Mouse (Mus musculus) adrenal gland, postnatal 4 days (tissue): ENCODE data around the gene Psmc3ip. TPM values are rescaled to one million over a fixed set of nuclear protein-coding genes. Genes with fewer than 3 reads are reported as not detected.
"Not testable (repeated sequence)": the region's sequence is repeated elsewhere in the genome, so short reads cannot be mapped to it uniquely, and the experiment has no call there.

Experiments
- DNase-seq, 2 experiments: peaks; one replicate each; pipeline ENCODE4 v3.0.0; 2021 to 2022; ENCODE audit warnings: low spot score in 2 of 2, mixed read lengths in 2 of 2
- long read RNA-seq, 2 experiments: library from polyadenylated mRNA; stranded (forward); transcript quantifications; one replicate each; pipeline ENCODE4 v2.0.0; 2021
- total RNA-seq, 2 experiments: library from RNA; stranded (reverse); gene quantifications; 2 replicates each; pipeline ENCODE4 v1.2.3; 2021

The Psmc3ip gene
- 10 to 100 TPM; 10.3 to 11.9 TPM for total RNA-seq
- long read RNA-seq, experiment 1, transcript Psmc3ip-201 (8 exons, 1,291 nt): major isoform, 5 of 11 reads
- long read RNA-seq, experiment 1, partial matches to known transcripts: 0 of 11 reads
- long read RNA-seq, experiment 1, other reads (novel, unspliced or antisense): 2 of 11 reads
- long read RNA-seq, experiment 2, transcript Psmc3ip-202 (7 exons, 1,030 nt): major isoform, 8 of 12 reads
- long read RNA-seq, experiment 2, partial matches to known transcripts: 0 of 12 reads
- long read RNA-seq, experiment 2, other reads (novel, unspliced or antisense): 1 of 12 reads

DNA sequence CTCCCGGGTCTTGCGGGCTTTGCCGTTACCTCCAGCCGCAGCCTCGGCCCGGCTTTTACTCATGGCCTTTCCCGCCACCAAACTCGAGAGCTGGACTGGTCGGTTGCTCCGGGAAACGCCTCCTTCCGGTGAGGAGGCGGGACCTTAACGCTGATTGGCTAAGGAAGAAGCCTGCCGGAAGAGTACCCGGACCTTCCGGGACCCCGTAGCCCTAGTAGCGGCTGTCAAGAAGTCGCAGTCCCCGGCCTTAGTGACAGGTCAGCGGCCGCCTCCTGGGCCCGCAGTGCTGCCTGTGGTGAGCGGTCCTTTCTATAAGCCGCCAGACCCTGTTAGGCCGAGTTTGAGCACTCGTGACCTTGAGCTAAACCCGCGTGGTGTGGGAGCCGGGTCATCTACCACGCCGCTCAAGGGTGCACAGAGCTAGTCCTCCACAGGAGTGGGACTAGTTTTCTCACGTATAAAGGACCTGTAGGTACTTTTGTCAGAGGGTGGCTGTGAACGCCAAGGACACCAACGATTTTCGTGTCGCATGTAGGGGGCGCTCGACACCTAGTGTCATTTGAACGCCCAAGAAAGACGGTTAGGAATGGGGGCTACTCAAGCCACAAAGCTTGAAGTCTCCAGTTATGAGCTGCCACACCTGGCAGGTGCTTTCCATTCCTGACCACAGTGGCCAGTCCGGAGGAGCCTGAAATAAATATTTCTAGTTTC, at the start of gene Psmc3ip:
Gene Psmc3ip (minus strand): TSS at position 123 of the 711 bp plus-strand sequence.
- DNase-seq: peak; percentile 72 to 87

DNA sequence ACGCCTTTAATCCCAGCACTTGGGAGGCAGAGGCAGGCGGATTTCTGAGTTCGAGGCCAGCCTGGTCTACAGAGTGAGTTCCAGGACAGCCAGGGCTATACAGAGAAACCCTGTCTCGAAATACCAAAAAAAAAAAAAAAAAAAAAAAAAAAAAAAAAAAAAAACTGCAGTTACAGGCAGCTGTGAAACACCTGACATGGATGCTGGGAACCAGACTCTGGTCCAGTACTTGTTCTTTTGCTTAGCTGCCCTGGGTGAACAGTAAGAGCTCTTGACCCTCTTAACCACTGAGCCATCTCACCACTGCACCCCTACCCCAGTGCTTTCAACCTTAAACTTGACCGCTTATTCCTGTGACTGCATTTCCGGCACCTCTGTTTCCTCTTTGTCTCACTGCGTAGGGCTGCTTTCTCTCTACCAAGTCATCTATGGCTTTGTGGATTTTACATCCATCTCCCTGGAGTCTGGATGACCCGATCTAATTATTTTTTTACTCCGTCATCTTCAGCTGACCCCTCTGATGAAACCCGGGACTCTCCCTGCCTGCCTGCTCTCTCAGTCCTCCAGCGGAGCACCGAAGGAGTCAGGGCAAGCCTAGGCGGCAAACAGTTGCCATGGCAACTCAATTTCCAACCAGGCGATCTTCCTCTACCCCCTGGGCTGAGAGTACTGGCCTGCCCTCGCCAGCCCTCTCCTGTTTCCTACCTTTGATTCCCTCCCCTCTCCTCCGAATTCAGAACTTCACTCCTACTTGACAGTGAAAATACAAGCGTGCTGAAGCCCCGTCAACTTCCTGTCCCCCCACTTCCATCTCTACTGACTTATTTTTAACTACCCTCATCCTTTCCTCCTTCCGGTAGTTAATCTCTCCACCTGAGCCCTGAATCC, 48.3 kb upstream of the Psmc3ip start:
- DNase-seq: no peak

DNA sequence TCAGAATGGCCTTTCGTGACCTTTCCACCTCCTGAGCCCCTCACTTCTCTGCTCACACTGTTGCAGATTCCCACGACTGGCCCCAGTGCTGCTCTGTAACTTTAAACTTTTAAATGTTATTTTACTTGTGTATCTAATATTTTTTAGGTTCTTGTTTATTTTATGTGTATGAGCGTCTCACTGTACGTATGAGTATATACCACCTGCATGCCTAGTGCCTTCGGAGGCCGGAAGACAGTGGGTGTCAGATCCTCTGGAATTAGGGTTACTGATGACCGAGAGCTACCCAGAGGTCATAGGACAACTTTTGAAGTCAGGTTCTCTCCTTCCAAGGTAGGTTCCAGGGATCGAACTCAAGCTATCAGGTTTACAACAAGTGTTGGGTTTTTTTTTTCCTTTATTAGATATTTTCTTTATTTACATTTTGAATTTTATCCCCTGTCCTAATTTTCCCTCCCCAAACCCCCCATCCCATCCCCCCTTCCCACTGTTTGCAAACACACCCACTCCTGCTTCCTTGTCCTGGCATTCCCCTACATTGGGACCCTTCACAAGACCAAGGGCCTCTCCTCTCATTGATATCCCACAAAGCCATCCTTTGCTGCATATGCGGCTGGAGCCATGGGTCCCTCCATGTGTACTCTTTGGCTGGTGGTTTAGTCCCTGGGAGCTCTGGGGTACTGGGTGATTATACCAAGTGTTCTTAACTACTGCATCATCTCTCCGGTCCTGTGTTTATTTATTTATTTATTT, 47.2 kb upstream of the Psmc3ip start:
- no peak for DNase-seq

DNA sequence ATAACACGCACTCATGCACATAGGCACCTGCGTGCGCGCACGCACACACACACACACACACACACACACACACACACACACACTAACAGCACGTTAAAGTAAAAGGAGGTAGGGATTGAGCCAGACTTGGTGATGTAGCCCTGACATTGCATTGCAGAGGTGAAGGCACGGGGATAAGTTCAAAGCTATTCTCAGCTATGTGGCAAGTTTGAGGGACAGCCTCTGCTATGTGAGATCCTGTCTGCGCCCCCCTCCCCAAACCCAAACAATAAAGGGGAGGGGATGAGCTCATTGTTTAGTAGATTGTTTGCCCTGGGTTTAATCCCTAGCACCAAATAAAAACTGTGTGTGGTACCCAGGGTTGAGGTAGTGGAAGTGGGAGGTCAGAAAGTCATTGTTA, 45.9 kb upstream of the Psmc3ip start:
- DNase-seq: no peak

DNA sequence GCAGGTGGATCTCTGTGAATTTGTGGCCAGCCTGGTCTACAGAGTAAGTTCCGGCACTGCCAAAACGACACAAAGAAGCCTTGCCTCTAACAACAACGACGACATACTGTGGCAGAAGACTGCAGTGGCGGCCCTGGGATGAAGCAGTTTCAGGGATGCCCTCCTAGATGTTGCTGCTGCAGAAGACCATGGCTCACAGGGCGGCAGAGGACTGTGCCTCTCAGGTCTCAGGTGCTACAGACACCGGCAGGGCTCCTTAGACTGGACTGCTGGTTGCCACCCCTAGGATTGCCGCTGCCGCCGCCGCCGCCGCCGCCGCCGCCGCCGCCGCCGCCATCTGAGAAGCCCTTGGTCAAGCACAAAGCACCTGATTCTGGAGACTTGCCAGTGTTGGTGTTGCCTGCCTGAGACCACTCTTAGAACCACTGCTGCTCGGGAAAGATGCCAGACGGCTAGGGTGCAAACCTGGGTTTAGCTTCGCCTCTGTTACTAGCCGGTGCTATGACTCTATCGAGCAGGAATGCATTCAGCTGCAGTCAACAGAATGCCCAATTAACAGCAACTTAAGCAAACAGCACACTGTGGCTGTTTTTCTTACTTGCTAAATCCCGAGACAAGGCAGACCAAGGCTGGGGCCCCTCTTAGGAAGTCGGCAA, 45.1 kb upstream of the Psmc3ip start:
- no peak for DNase-seq

DNA sequence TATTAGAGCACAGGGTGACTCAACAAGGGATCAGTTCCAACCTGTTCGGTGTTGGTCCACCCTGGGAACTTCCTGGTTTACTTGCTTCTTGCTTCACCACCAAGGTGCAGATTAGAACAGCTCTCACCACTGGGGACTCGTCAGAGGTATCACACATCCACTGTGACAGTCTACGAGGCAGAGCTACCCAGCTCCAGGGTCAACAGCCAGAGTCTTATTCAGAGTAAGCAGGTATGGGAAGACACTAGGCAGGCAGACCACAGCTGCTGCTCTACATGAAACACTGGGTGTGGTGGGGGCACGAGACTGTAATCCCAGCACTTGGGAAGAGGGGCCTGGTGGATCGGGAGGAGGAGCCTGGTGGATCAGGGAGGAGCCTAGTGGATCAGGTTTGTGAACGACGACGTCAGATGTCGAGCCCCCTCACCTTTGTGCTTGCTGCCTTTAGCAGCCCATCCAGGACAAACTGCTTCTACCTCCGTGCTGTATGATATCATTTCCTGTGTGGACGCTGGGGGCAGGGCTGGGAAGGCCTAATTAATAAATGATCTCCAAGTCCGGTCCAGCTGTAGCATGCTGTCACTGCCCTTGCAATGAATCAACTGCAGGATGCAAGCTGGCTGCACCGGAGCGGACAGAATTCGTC, 43.4 kb upstream of the Psmc3ip start:
- no peak for DNase-seq

DNA sequence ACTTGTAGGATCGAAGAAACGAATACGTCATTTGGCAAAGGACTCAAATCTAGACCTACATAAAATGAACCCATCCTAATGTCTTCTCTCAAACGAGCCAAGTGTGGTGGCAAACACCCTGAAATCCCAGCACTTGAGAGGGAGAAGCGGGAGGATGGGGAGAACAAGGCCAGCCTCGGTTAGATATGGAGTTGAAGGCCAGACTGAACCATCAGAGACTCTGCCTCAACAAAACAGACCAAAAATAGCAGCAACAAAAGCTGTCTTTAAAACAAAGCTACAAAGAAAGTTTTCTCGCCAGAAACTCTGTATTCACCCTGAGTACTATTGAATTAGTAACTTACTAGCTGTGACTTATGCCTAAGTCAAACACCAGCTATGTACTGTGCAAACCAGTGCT, 41.8 kb upstream of the Psmc3ip start:
- no peak for DNase-seq

DNA sequence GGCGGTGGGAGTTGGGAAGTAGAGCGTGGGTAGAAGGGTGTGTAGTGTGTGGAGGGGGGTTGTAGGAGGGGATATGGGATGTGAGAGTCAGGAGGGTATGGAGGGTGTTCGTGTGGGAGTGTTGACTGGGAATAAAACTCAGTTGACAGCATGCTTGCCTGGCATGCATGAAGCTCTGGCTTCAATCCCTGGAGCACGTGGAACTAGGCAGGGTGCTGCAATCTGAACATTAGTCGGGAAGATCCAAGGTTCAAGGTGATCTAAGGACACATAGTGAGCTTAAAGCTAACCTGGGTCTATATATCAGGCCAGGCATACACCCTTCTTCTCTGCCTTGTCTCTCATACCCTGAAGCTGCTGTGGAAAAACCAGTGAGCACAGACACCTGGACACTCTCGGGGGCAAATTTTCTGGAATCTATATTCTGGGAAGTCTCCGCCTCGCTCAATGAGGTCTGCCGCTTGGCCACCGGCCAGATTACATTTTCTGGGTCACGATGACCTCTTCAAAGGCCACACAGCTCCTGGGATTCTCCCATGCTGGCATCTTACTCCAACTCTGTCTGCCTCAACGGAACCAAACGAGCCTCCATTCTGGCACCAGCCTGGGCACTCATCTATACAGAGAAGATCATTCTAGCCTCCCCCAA, 39.1 kb upstream of the Psmc3ip start:
- peak in 1 of 2 experiments; percentile 40 for DNase-seq

DNA sequence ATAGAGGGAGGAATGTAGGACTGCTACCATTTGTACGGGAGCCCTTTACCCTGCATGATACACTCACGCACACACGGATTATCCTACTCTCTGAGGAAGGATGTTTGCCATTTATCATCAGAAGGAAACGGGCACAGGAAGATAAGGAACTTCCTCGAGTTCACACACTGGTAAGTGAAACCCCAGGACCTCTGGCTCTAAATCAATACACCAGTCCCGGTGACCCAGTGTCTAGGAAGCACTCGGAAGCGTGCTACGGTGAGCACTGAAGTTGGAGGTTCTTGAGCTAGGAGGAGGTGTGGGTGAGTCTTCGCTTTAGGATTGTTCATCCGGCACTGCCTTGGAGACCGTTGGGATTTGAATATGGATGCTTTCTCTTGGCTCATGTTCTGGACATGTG, 37.8 kb upstream of the Psmc3ip start:
- DNase-seq: no peak

DNA sequence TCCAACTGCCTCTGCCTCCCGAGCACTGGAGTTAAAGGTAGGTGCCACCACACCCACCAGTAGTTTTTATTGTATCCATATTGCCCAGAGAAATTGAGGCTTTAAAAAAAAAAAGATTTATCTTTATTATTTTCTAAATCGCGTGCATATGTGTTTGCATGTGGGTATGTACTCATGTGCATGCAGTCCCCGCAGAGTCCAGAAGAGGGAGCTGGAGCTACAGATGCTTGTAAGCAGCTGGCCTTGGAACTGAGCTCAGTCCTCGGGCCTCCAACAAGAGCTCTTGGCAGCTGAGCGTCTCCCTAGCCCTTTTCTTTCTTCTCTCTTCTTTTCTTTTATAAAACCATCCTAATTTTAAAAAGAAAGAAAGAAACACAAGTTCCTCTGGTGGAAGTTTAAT, 36.5 kb upstream of the Psmc3ip start:
- DNase-seq: no peak

DNA sequence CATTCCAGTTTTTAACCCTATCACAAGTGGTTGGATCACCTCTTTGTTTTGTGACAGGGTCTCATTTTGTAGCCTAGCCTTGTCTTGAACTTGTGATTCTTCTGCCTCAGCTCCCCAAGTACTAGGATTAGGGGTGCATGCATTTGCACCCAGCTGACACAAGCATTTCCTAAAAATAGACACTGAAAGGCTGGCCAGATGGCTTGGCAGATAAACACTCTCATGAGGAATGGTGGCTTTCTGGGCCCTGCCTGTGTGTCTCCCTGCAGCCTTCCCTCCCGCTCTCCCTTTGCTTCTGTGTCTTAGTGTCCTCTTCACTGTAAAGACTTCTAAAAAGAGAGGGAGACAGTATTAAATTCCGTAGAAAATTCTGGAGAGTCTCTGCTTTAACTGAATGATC, 36.0 kb upstream of the Psmc3ip start:
- no peak for DNase-seq

DNA sequence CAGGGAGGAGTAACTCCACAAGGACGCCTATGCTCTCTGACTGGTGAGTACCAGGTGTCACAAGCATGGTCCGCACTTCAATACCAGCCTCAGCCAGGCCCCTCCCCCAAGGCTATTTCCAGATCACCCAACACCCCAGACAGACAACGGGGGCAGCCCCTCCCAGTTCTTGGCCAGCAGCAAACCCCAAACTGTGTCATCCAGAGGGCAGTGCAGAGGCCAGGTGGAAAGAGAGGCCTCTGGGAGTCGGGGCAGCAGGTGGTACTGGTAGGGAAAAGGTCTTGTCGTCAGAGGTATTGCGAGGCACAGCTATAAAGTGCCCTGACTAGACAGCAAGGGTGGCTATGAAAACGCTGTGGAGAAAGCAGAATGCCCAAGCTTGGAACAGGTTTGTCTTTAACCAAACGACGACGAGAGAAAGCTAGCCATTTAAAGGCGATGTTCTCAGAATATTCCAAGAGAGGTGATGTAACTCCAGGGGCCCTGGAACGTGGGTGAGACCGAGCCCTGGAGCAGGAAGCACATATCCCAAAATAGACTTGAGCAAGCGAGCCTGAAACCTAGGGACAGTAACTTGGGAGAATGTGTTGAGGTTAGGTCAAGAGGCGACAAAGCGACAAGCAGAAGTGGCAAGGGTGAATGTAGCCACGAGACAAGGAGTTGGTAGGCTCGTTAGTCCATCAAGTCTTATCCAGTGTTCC, 35.0 kb upstream of the Psmc3ip start:
- DNase-seq: no peak

DNA sequence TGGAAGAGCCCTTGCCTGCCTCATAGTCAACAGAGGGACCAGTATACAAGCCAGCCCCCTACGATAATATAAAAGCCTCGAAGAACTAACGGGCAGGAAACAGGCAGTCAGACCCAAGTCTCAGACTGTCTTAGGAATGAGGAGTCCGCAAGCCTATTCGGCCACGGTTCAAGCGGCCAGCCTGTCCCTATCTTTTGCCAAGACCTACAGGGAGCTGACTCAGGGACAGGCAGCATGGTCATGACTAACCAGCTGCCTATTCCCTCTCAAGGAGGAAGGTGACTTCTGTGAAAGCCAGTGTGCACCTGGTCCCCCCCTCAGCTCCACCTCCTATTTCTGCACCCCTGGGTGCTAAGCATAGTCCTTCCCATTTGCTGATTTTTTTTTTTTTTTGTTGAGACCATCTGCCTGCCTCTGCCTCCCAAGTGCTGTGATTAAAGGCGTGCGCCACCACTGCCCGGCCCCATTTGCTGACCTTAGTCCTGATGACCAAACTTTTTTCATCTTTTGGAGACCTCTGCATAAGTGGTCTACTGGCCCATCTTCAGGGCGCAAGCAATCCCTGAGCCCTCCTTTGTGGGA, 33.9 kb upstream of the Psmc3ip start:
- DNase-seq: no peak

DNA sequence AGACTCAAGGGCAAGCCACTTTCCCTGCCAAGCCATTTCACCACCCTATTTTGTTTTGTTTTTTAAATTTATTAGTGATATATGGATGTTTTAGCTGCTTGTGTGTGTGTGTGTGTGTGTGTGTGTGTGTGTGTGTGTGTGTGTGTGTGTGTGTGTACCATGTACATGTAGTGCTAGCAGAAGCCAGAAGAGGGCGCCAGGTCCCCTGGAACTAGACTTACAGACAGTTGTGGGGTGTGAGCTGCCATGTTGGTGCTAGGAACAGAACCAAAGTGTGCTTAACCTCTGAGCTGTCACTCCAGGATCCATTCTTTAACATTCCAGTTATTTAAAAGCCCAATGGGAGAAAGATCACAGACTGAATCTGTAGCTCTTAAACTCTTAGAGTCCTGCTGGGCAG, 31.8 kb upstream of the Psmc3ip start:
- DNase-seq: no peak

DNA sequence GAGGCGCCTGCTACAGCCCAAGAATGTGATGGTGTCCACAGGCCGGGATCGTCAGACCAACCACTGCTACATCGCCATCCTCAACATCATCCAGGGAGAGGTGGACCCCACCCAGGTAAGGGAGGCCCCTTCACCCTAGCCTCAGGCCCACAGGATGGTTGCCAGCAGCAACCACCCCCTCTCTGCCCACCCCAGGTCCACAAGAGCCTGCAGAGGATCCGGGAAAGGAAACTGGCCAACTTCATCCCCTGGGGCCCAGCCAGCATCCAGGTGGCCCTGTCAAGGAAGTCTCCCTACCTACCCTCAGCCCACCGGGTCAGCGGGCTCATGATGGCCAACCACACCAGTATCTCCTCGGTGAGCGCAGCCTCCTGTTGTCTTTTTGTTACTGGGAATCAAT, 29.8 kb upstream of the Psmc3ip start:
- DNase-seq: not testable (repeated sequence)

DNA sequence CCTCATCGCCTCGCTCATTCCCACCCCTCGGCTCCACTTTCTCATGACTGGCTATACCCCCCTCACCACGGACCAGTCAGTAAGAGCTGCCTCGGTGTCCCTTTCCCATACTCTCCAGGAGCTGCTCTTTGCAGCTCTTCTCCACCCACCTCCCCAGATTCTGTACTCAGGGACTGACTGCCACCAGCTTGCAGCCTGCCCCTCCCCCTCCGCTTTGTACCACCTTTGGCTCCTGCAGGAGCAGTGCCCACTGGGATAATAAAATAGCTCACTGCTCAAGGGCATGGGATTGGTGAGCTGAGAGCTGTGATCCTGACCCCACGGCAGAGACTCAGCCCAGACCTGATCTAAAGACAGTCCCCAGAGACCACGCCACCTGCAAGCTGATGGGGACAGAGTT, 29.3 kb upstream of the Psmc3ip start:
- DNase-seq: not testable (repeated sequence)

DNA sequence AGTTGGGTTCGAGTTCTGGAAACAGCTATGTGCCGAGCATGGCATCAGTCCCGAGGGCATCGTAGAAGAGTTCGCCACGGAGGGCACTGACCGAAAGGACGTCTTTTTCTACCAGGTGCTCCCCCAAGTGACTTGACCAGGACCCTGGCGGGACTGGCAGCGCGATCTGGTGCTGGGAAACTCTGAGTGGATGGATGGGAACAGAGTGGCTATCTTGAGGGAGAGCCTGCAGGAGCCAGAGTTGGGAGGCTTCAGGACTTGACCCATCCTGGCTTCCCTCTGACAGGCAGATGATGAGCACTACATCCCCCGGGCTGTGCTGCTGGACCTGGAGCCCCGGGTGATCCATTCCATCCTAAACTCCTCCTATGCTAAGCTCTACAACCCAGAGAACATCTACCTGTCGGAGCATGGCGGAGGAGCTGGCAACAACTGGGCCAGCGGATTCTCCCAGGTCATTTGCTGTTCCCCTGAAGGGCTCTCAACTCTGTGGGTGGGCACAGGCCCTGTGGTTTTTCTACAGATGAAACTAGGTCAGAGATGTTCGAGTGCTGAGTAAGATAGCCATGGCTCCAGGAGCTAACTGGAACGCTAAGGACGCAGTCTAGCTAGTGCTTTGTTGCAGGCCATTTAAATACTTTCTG, 25.4 kb upstream of the Psmc3ip start:
- no peak for DNase-seq
